Mouse (Mus musculus) CD4-positive helper T cell, adult 2 months (primary cell): ENCODE results near the gene Cdk14.

Experiments
- DNase-seq: peaks from one replicate; pipeline ENCODE4 v3.0.0-alpha.2; 2012; ENCODE audit warnings: low read depth, missing footprints, low spot score

Gene Cdk14

GRCm38 (mm10) chr5:5185987-5186742 lies 233.9 kb downstream of the Cdk14 start:
- DNase-seq, result no peak

DNA sequence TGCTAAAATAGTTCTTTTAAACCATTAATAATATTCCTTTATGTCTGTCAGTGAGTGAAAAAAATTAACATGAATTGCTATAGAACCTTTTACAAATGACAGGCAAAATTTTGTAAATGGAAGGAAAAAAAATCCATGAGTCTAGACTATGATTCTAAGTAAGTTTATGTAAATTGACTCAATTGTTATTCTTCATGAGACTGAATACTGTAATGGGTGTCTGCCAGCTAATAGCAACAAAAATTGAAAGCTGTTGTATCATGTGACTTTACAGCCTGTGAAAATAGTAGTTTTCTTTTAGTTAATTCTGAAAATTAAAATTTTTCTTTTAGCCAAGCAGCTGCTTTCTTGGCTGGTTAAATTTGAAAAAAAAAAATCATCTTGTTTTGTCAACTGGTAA lies 234.6 kb downstream of the Cdk14 start:
- DNase-seq, result no peak

DNA sequence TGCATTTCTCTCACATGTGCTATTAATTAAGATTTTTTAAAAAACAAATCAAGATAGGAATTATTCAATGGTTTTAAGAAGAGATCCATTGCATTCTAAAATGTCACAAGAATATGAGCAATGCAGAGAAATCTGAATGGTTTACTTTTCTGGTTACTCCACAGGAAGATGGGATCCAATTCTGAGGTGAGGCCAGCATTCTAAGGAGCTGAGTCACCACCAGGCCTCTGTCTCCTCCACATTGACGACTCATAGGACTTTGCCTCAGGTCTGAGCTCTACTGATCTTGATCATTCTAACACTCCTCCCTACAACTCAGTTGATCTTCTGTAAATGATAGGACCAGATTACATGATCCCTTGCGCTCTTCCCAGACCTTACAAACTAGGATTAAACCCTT lies 239.4 kb downstream of the Cdk14 start:
- no peak for DNase-seq

- no peak for DNase-seq
Measured at GRCm38 (mm10) chr5:5180311-5180710, 239.8 kb downstream of the Cdk14 start.

DNA sequence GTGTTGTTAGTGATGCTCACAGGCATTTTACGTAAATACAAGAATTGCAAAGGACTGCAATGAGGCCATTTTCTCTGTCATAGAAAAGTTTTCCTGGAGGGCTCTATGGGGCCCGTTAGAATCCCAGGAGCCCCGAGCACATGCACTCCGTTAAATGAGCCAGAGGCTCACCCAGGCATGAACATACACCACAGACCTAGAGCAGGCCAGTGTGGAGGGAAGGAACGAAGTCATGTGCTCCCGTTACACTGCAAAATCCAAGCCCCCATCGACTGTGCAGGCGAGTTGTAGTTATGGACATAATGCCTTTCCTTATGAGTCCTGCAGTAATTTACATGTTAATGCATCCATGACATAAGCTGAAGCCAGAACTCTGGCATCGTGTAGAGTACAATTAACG lies 244.1 kb downstream of the Cdk14 start:
- DNase-seq, result no peak

DNA sequence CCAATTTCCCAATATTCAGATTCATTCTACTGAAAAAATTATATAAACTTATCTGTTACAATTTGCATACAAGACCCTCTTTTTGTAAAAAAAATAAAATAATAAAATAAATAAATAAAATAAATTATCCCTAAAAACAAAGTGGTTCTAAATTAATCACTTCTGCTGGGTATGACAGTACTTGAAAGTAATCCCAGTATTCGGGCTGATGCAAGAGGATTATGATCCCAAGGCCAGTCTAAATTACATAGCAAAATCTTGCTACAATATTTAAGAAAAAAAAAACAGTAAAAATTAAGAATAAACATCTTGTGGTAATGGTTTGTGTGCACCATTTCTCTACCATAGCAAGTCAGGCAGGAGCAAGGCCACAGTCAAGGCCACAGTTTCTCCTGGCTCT lies 244.5 kb downstream of the Cdk14 start:
- no peak for DNase-seq

GRCm38 (mm10) chr5:5175090-5175489 lies 245.0 kb downstream of the Cdk14 start:
- DNase-seq, result no peak

DNA sequence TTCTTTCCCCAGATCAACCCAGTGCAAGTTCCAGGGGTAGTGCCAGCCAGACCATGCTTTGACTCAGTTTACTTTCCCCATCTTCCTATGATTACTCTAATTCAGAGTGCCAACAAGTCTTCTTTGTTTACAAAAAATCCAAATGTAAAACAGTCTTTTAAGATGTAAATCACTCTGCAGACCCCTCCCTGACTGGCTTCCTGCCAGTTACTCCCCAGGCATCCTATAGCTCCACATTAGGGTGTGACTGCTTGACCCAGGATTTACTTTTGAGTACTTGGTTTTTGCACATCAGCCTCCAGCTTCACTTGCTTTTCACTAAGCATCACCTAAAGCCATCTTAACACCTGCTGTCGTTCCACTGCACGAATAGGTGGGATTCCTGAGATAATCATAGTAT lies 254.0 kb downstream of the Cdk14 start:
- no peak for DNase-seq

GRCm38 (mm10) chr5:5164326-5164725 lies 255.8 kb downstream of the Cdk14 start:
- DNase-seq, result no peak

- DNase-seq, result no peak
Measured at GRCm38 (mm10) chr5:5163823-5164222, 256.3 kb downstream of the Cdk14 start.

DNA sequence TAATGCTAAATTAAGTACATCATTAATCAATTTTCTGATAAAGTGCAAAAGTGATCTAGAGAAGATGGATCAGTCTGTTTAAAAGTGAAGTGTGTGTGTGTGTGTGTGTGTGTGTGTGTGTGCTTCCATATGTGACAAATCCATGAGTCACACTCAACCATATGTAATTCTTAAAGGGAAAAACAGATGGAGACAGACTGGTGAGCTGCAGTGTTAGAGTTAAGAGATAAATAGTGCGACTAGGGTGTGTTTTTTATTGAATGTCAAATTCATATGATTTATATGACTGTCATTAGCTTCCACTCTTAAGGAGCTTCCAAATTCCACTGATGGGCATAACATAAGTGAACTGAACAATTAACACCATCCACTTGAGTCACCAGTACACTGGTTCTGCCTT lies 260.6 kb downstream of the Cdk14 start:
- DNase-seq, result no peak

- DNase-seq, result no peak
Measured at GRCm38 (mm10) chr5:5139855-5140254, 280.3 kb downstream of the Cdk14 start.

DNA sequence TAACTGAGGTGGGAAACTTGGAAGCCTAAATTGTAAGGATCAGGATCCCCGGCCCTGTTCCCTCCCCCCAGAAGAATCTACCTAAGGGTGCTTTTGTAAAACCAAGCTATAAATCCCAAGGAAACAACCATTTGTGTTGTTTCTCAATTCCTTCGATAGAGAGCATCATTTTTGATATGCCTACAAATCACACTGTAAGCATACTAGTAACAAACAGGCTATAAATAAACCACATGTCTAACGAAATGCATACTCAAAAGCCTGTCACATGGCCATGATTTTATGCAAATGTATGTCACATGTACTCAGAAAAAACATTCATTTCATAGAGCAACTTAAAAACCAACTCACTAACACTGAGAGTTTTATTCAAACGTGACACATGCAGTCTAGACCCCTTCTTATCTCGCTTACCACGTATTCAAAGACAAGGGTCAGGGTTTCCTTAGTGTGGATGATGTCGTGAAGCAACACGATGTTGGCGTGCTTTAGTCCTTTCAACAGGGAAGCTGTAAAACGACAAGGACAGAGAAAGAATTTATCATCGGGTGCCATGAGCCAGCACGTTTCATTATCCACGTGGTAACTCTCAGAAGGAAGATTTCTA lies 285.1 kb downstream of the Cdk14 start:
- DNase-seq, result no peak

- no peak for DNase-seq
Measured at GRCm38 (mm10) chr5:5134143-5134904, 285.8 kb downstream of the Cdk14 start.

DNA sequence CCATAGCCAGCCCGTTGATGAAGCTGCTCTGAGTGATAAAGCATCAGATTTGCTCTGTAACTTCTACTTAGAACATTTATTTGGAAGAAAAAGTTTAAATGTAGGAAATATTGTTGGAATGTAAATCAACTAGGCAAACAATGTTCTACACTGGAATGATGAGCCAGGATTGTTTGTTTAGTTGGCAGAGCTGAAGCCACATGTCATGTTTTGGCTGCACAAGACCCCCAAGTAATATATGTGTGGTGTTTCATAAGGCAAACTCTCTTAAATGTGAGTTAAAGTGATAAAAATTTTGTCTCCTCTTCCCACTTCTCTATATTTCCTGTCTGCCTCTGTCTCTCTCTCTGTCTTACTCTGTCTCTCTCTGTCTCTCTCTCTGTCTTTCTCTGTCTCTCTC lies 291.3 kb downstream of the Cdk14 start:
- no peak for DNase-seq

DNA sequence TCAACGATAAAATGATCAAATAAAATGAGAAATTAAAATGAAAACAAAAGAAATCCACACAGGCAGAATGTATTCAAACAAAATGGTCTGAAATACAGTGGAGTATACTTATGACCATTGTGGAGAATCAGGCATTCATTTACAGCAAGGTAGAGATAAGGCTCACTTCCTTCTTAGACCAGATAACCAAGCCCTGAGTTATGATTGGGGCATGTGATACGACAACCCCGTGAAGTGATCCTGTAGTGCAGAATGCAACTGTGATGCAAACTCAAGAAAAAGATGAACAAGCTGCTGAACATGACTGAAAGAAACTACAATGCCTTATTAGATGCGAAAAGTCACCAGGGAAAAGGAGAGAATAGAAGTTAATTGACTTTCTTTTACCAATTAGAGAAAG lies 295.5 kb downstream of the Cdk14 start:
- no peak for DNase-seq

DNA sequence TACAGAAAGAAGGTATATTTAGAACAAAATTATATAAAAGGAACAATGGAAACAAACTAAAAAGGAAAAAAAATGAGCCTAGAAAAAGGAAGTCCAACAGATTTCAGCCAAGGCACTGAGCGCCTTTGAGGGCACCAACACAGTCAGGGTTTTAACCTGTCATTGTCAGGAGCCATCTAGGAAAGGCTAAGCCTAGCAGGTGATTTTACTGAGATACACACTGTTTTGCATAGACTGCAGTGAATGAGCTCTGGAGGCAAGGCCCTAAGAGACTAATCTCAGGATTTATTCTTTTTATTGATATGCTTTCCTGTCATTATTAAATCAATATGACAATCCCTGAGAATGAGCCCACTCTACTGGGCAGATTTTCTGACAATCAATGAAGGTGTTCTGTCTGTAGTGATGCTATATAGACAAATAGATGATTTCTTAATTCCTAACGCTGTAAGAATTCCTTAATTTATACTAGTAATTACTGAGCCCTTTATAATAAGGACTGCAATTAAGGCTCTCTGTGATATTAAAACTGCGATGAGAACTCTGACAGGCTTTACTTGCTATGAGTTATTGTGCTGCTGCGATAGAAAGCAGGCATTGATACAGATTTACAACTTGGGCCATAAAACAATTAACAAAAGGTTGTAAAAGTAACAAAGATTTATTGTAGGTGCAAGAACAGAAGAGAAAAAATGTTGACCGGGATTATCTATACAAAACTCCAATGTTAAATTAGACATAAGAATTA lies 303.2 kb downstream of the Cdk14 start:
- DNase-seq, result no peak

DNA sequence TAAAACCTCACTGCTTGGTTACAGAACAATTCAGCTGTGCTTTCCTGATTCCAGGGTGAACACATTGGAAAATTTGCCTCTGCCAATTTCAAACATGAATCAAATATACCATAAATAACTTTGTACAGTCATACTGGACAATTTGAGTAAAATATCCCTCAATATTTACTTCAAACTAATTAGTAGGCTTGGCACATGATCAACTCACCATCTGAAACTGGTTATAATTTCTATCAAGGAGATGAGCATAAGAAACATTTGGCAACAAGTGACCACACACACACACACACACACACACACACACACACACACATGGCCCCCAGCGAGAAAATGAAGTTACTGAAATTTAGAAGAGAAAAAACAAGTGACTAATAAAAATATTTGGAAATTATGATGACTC lies 304.6 kb downstream of the Cdk14 start:
- no peak for DNase-seq

- DNase-seq, result no peak
Measured at GRCm38 (mm10) chr5:5109621-5110020, 310.5 kb downstream of the Cdk14 start.

DNA sequence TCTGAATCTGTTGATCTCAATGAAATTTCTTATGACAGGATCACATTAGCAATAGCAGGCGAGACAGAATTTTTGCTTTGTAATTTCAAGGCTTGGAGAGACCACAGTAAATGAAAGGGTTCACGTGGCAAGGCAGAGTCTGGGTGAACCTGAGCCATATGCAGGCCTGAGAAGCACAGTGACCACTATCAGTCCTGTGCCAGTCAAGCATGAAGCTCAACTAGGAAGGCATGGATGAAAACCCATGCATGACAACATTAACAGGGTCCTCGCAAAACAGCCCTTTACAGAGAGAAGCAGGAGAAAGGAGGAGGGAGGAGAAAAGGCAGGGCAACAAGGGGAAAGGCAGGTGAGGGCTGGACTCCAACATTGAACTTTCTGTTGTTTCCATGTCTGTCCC lies 311.1 kb downstream of the Cdk14 start:
- DNase-seq, result no peak

DNA sequence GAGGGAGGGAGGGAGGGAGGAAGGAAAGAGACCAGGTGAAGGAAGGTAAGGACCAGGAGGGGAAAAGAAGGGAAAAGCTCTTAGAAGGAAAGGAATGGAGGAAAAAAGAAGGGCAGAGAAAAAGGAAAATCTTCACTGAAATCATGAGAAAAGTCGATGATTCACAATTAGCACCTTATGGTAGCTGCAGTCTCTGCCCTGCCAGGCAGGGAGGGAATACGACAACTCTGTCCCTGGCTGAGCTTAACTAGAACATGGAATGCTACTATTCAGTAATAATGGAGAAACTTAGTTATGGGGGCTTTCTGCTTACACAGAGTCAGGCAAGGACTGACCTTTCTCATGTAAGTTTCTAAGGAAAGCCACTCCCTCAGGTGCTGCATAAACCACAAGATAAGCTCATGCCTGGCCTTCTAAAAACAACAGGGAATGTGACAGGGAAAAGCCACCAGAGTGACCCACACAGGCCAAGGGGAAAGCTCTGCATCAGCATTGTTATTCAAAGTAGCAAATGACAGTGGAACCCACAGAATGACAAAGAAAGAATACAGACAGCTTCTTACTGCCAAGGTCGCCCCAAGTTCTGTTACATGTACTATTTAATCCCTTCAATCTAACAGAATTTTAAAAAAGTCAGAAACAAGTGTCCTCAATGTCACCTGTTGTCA lies 323.7 kb downstream of the Cdk14 start:
- DNase-seq, result no peak

- DNase-seq, result no peak
Measured at GRCm38 (mm10) chr5:5092736-5093135, 327.4 kb downstream of the Cdk14 start.
